Mouse (Mus musculus) neural tube, embryonic 10.5 days (tissue): Measurements from ENCODE around the gene Nxph2.
A peak's percentile ranks its signal among the peaks of the same experiment; 100 is the strongest.

ENCODE experiments used
- DNase-seq: peaks from one replicate; pipeline ENCODE4 v3.0.0-alpha.2; 2017; ENCODE audit warnings: low spot score; ENCODE audit errors: extremely low spot score

Gene Nxph2

GRCm38 (mm10) chr2:23320746-23321585, at the start of gene Nxph2:
Gene Nxph2 (plus strand): TSS chr2:23321246.
- DNase-seq: peak; percentile 62

- DNase-seq: peak; percentile 14
Observed at GRCm38 (mm10) chr2:23290991-23291390, 30.1 kb upstream of the Nxph2 start.

- no peak for DNase-seq
Observed at GRCm38 (mm10) chr2:23314869-23315268, 6.2 kb upstream of the Nxph2 start.
